Mouse (Mus musculus): ENCODE data around the gene Mfsd4b1. TPM values are rescaled to one million over a fixed set of nuclear protein-coding genes. Genes with fewer than 3 reads are reported as not detected.

Mfsd4b1 gene
- polyA plus RNA-seq, 1 experiment, result 0.96 TPM

DNA sequence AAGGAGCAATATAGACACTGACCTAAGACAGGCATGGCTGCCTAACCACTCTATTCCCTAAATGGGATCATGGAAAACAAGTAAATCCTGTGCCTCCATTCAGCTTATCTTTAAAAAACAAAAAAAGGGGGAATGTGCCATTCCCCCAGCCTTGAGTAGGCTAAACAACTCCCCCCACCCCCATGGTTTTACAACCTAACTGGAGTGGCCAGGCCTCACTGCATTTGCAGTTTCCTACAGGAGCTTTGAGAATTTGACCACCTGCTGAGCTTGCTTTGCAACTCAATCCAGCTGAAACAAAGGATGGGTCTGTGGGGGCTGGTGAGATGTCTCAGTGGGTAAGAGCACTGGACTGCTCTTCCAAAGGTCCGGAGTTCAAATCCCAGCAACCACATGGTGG is 46.8 kb downstream of the Mfsd4b1 start:
- TF ChIP-seq CTCF (IDR thresholded peaks at IDR 0.05; ENCODE audit: insufficient read depth, low read length) (no peak), POLR2A (IDR thresholded peaks at IDR 0.05; ENCODE audit: borderline replicate concordance, extremely low read depth, low read depth, low read length) (no peak)
- Histone ChIP-seq H3K4me1 (ENCODE audit: control insufficient read depth, insufficient read depth, low read length) (no peaks in the 10 kb centered on the region), H3K4me3 (replicated peaks; ENCODE audit: extremely low read depth, low read depth, low read length) (no peak overlapping the region)
- WGBS, result 92% methylated on average over 1 of the region's 1 CpGs
- DNase-seq, result no peak

DNA sequence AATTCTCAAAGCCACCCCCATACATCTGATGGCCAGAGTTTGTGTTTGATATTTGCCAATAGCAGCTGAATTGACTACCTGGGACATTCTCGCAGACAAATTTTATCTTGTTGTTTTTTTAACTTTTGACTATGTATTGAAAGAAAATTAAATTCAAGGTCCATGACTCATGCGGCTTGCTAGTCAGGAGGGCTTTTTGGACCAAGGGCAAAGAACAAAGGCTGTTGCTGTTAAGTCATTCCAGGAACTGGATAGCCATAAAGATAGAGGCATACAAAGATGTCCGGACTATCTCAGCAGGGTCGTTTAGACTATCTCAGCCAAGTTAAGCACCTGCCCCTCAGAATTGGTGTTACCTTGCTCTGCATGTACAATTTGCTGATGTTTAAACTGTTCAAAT is 47.7 kb downstream of the Mfsd4b1 start:
- DNase-seq, result no peak

DNA sequence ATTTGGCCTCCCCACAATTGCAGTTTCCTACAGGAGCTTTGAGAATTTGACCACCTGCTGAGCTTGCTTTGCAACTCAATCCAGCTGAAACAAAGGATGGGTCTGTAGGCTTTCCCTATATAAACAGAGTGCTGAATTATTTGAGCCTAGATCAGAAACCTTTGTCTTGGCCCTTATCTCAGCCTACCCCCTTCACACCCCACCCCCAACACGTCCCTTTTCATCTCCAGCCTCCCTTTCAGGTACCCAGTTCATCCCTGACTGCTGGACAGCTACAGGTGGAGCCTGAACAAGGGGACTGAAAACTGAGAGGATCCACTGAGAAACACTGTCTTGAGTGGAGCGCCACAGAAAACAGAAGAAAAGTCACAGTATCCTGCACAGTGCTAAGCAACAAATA is 49.3 kb downstream of the Mfsd4b1 start:
- no peak for DNase-seq
- no peaks in the 10 kb centered on the region for H3K4me1 ChIP-seq (ENCODE audit: control insufficient read depth, insufficient read depth, low read length)
- H3K4me3 ChIP-seq (replicated peaks; ENCODE audit: extremely low read depth, low read depth, low read length), result no peak overlapping the region
- TF ChIP-seq CTCF (IDR thresholded peaks at IDR 0.05; ENCODE audit: insufficient read depth, low read length), result no peak
- no peak for TF ChIP-seq POLR2A (IDR thresholded peaks at IDR 0.05; ENCODE audit: borderline replicate concordance, extremely low read depth, low read depth, low read length)
- 52% methylated on average over 2 of the region's 2 CpGs for WGBS

More for the DNA sequence above, 47.7 kb downstream of the Mfsd4b1 start:
- TF ChIP-seq CTCF (IDR thresholded peaks at IDR 0.05; ENCODE audit: insufficient read depth, low read length), result no peak
- TF ChIP-seq POLR2A (IDR thresholded peaks at IDR 0.05; ENCODE audit: borderline replicate concordance, extremely low read depth, low read depth, low read length), result no peak
- Histone ChIP-seq H3K4me1 (ENCODE audit: control insufficient read depth, insufficient read depth, low read length) (no peaks in the 10 kb centered on the region), H3K4me3 (replicated peaks; ENCODE audit: extremely low read depth, low read depth, low read length) (no peak overlapping the region)
- whole genome bisulfite sequencing, result 93% methylated on average over 4 of the region's 4 CpGs

DNA sequence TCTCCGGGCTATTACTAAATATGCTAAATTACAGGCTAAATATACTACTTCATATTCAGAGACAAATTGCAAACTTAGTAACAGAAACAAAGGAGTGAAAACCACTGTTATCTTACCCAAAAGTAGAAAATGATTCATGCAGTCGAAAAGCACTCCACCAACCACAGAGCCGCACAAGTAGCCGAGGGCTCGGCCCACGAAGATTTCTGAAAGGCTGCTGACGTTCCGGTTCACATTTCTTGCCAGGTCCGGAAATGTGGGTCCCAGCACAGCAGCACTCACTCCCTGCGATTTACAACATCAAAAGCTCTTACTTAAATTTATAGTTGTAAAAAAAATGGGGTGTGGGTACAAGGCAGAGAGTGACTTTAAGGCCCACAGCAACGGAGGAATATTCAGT is 50.1 kb downstream of the Mfsd4b1 start:
- DNase-seq, result no peak

DNA sequence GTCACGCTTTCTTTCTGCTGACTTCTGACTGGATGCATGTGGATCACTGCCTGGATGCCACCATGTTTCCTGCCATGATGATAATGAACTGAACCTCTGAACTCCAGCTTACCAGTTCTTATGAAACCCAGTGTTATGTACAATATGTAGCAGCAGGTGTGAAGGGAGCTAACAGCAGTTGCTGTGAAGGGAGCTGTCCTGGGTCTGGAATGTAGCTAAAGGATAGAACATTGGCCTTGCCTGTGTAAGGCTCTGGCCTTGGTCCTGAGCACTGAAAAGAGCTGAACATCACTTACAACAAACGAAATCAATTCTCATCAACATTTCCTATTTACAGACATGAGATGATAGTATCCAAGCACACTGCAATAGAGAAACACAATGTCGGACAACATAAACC is 57.6 kb downstream of the Mfsd4b1 start:
- TF ChIP-seq POLR2A (IDR thresholded peaks at IDR 0.05; ENCODE audit: borderline replicate concordance, extremely low read depth, low read depth, low read length) (no peak), CTCF (IDR thresholded peaks at IDR 0.05; ENCODE audit: insufficient read depth, low read length) (no peak)
- WGBS, result 76% methylated on average over 3 of the region's 3 CpGs
- Histone ChIP-seq H3K4me3 (replicated peaks; ENCODE audit: extremely low read depth, low read depth, low read length) (no peak overlapping the region), H3K4me1 (ENCODE audit: control insufficient read depth, insufficient read depth, low read length) (no peaks in the 10 kb centered on the region)
- no peak for DNase-seq

More for the DNA sequence above, 50.1 kb downstream of the Mfsd4b1 start:
- Histone ChIP-seq H3K4me3 (replicated peaks; ENCODE audit: extremely low read depth, low read depth, low read length) (no peak overlapping the region), H3K4me1 (ENCODE audit: control insufficient read depth, insufficient read depth, low read length) (no peaks in the 10 kb centered on the region)
- TF ChIP-seq CTCF (IDR thresholded peaks at IDR 0.05; ENCODE audit: insufficient read depth, low read length) (no peak), POLR2A (IDR thresholded peaks at IDR 0.05; ENCODE audit: borderline replicate concordance, extremely low read depth, low read depth, low read length) (no peak)
- 38% methylated on average over 11 of the region's 11 CpGs for WGBS

DNA sequence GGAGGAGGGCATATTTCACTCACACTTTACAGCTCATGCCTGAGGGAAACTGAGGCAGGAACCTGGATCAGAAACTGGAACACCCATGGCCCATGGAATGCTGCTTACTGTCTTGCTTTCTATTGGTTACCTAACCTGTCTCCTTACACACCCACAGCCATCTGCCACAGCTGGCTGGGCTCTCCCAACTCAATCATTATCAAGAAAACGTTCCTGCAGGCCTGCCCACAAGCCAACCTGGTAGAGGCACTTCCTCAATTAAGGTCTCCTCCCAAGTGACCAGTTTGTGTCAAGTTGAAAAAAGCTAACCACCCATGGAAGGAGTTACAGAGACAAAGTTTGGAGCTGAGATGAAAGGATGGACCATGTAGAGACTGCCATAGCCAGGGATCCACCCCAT is 63.2 kb downstream of the Mfsd4b1 start:
- DNase-seq, result no peak
- TF ChIP-seq CTCF (IDR thresholded peaks at IDR 0.05; ENCODE audit: insufficient read depth, low read length) (no peak), POLR2A (IDR thresholded peaks at IDR 0.05; ENCODE audit: borderline replicate concordance, extremely low read depth, low read depth, low read length) (no peak)
- 19% methylated on average over 1 of the region's 1 CpGs for WGBS
- Histone ChIP-seq H3K4me3 (replicated peaks; ENCODE audit: extremely low read depth, low read depth, low read length) (no peak overlapping the region), H3K4me1 (ENCODE audit: control insufficient read depth, insufficient read depth, low read length) (no peaks in the 10 kb centered on the region)

DNA sequence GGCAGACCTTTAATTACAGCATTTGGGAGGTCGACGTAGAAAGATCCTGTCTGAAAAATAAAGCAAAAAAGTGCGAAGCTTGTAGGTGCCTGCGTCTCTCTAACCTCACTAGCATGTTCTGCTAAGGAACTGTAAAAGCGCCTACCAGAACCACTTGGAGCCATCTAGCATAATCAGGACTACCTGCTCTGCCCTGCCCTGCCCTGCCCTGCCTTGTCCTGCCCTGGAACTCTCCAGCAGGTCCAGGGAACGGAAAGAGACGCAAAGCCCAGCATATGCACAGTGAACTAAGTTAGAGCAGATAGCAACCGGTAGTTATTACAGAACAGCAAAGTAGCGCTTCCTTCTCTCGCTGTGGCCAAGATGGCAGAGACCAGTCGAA is 64.6 kb downstream of the Mfsd4b1 start:
- no peaks in the 10 kb centered on the region for H3K4me1 ChIP-seq (ENCODE audit: control insufficient read depth, insufficient read depth, low read length)
- WGBS, result 40% methylated on average over 11 of the region's 11 CpGs
- no peak overlapping the region for H3K4me3 ChIP-seq (replicated peaks; ENCODE audit: extremely low read depth, low read depth, low read length)
- no peak for DNase-seq
- TF ChIP-seq POLR2A (IDR thresholded peaks at IDR 0.05; ENCODE audit: borderline replicate concordance, extremely low read depth, low read depth, low read length), result no peak
- no peak for TF ChIP-seq CTCF (IDR thresholded peaks at IDR 0.05; ENCODE audit: insufficient read depth, low read length)

DNA sequence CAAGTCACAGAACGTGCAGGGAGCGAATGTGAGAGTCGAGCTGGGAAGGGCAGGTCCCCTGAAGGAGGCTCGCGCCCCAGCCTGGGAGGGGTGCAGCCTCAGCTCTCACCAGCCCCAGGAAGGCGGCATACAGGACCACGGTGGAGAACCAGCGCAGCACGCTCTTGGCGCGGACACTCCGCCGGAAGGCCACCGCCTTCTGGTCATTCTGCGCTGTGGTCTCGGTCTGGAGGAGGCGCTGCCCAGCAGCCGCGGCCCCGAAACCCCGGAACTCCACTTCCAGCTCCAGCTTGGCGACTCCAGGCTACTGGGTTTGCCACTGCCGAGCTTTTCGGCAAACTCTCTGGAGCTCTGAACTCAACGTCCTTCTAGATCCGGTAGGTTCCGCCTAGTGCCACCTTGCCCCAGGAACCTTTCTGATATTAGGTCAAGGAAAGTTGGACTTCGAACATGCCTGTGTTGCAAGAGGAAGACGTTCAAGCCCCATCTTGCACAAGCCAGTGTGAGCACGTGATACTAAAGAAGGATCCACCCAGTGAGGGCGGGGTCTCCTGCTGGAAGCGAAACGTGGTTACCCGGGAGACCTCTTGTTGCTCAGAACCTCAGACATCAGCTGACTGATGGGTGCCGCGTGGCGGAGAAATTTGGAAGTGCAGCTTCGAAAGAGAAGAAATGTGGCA is 65.2 kb downstream of the Mfsd4b1 start, which contains the start of gene Mfsd4b3:
TSS of gene Mfsd4b3 (minus strand) at position 393 of the 680 bp plus-strand sequence.
- peak within 1 kb of the TSS; percentile 73 for H3K4me3 ChIP-seq (replicated peaks; ENCODE audit: extremely low read depth, low read depth, low read length)
- DNase-seq, result peak; percentile 93
- TF ChIP-seq CTCF (IDR thresholded peaks at IDR 0.05; ENCODE audit: insufficient read depth, low read length) (peak; percentile 86), POLR2A (IDR thresholded peaks at IDR 0.05; ENCODE audit: borderline replicate concordance, extremely low read depth, low read depth, low read length) (peak; percentile 42; the same call in 1 of the 2 replicates)
- no peaks in the 10 kb centered on the region for H3K4me1 ChIP-seq (ENCODE audit: control insufficient read depth, insufficient read depth, low read length)
- under 1% methylated on average over 38 of the region's 38 CpGs for WGBS

DNA sequence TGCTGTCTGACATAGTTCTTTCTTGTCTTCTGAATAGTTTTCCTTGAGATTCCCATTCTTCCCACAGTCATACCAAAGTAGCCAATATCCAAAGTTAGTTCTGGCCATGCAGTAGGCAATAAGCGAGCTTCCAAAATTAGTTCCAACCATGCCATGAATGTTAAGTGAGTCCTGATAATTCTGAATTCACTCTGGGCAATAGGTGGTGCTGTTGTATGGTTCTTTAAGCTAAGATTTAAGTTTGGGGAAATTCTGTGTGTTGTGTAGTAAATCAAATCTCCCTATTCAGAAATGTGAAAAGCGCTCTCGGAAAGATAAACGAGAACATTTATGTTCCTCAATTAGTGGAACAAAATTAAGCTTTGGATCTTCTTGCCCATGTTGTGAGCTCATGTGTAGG is 66.8 kb downstream of the Mfsd4b1 start:
- Histone ChIP-seq H3K4me3 (replicated peaks; ENCODE audit: extremely low read depth, low read depth, low read length) (no peak overlapping the region), H3K4me1 (ENCODE audit: control insufficient read depth, insufficient read depth, low read length) (no peaks in the 10 kb centered on the region)
- TF ChIP-seq POLR2A (IDR thresholded peaks at IDR 0.05; ENCODE audit: borderline replicate concordance, extremely low read depth, low read depth, low read length), result no peak
- TF ChIP-seq CTCF (IDR thresholded peaks at IDR 0.05; ENCODE audit: insufficient read depth, low read length), result no peak
- WGBS, result 72% methylated on average over 4 of the region's 4 CpGs
- DNase-seq, result no peak

DNA sequence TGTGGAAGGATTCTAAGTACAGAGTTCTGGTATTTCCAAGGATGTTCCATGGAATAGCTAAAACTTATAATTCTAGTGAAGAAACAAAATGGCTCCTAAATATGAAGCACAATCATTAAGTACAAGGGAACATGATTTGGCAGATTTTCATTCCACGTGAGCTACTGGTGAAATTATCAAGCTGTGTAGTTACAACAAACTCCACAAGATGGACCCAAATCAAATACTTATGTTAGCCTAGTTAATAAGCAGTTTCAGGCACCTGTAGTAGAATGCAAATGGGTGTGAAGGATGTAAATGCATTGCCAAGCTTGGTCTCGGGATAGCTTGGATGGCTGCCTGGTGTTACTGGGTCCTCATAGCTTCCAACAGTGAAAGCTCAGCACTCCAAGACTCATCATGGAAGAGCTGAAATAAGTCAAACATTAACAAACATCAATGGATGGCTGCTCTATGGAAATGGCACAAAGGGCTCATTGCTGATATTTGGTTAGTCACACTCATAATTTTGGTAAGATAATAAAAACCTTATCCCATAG is 68.7 kb downstream of the Mfsd4b1 start:
- WGBS, result 63% methylated on average over 2 of the region's 2 CpGs
- TF ChIP-seq POLR2A (IDR thresholded peaks at IDR 0.05; ENCODE audit: borderline replicate concordance, extremely low read depth, low read depth, low read length) (no peak), CTCF (IDR thresholded peaks at IDR 0.05; ENCODE audit: insufficient read depth, low read length) (no peak)
- Histone ChIP-seq H3K4me1 (ENCODE audit: control insufficient read depth, insufficient read depth, low read length) (no peaks in the 10 kb centered on the region), H3K4me3 (replicated peaks; ENCODE audit: extremely low read depth, low read depth, low read length) (no peak overlapping the region)
- no peak for DNase-seq
